Mouse (Mus musculus) CH12.LX (cell line): Measurements from ENCODE around the gene Ghrl. TPM values are rescaled to one million over a fixed set of nuclear protein-coding genes. Genes with fewer than 3 reads are reported as not detected.
"Not testable (repeated sequence)": the region's sequence is repeated elsewhere in the genome, so short reads cannot be mapped to it uniquely, and the experiment has no call there.

Source experiments
- DNase-seq: peaks from one replicate; pipeline ENCODE4 v3.0.0-alpha.2; 2013; ENCODE audit errors: extremely low read depth
- H3K27ac ChIP-seq: 2 replicates; pipeline ENCODE4 v1.5.1; 2012; ENCODE audit warnings: low read depth, mild to moderate bottlenecking, control low read depth, moderate library complexity; ENCODE audit not compliant: insufficient read depth
- H3K27me3 ChIP-seq: replicated peaks from 2 replicates; pipeline ENCODE3; 2012; ENCODE audit warnings: inconsistent platforms
- H3K36me3 ChIP-seq, 2 experiments: replicated peaks in 1 of 2; 2 replicates each; pipeline versions ENCODE3 to v1.6.1; 2012; ENCODE audit warnings: inconsistent platforms in 1 of 2, low read length in 1 of 2, mild to moderate bottlenecking in 1 of 2, mixed read lengths in 1 of 2, moderate library complexity in 1 of 2; ENCODE audit not compliant: control insufficient read depth in 1 of 2, insufficient read depth in 1 of 2
- H3K4me1 ChIP-seq, 2 experiments: 2 replicates each; pipeline ENCODE4 v1.6.1; 2012; ENCODE audit warnings: inconsistent platforms in 1 of 2, moderate library complexity in 1 of 2; ENCODE audit not compliant: insufficient read depth in 2 of 2, control insufficient read depth in 1 of 2
- H3K4me2 ChIP-seq: 2 replicates; pipeline ENCODE4 v1.6.1; 2012; ENCODE audit warnings: low read depth, mild to moderate bottlenecking, control low read depth; ENCODE audit not compliant: poor library complexity, insufficient read depth, severe bottlenecking
- H3K4me3 ChIP-seq, 3 experiments: fragments of 150-350 bp in 1 of 3; sonication (generic) in 1 of 3; replicated peaks in 1 of 3; 2 replicates each; pipeline versions ENCODE3 to v1.5.1; 2011 to 2012; ENCODE audit warnings: low read depth in 2 of 3, low read length in 2 of 3, mild to moderate bottlenecking in 2 of 3, moderate library complexity in 2 of 3, control low read depth in 1 of 3, improper control_type of control experiment in 1 of 3, inconsistent platforms in 1 of 3, mixed read lengths in 1 of 3; ENCODE audit not compliant: poor library complexity in 1 of 3
- H3K79me2 ChIP-seq: replicated peaks from 2 replicates; pipeline ENCODE4 v1.6.1; 2012; ENCODE audit warnings: mild to moderate bottlenecking, moderate library complexity; ENCODE audit not compliant: control insufficient read depth, poor library complexity, insufficient read depth, severe bottlenecking; ENCODE audit errors: extremely low read depth
- H3K9ac ChIP-seq: 2 replicates; pipeline ENCODE4 v1.6.1; 2012; ENCODE audit warnings: low read depth, mild to moderate bottlenecking, control low read depth, moderate library complexity; ENCODE audit not compliant: insufficient read depth
- H3K9me3 ChIP-seq: replicated peaks from 2 replicates; pipeline ENCODE3; 2012; ENCODE audit warnings: low read length, inconsistent platforms, mixed read lengths
- CHD2 ChIP-seq: IDR thresholded peaks from 2 replicates; pipeline ENCODE4 v1.6.1; 2011; ENCODE audit warnings: low read length, improper control_type of control experiment
- HCFC1 ChIP-seq: IDR thresholded peaks from 2 replicates; pipeline ENCODE4 v1.6.1; 2012; ENCODE audit warnings: low read depth, mild to moderate bottlenecking, inconsistent platforms, low read length, improper control_type of control experiment
- MAX ChIP-seq: IDR thresholded peaks from 2 replicates; pipeline ENCODE4 v1.6.1; 2011; ENCODE audit warnings: low read length, improper control_type of control experiment
- MXI1 ChIP-seq: IDR thresholded peaks from 2 replicates; pipeline ENCODE4 v1.6.1; 2011; ENCODE audit warnings: mild to moderate bottlenecking, low read depth, low read length, improper control_type of control experiment
- MYC ChIP-seq: IDR thresholded peaks from 2 replicates; pipeline ENCODE4 v1.6.1; 2011; ENCODE audit warnings: low read depth, mild to moderate bottlenecking, improper control_type of control experiment, low read length
- NELFE ChIP-seq: IDR thresholded peaks from 2 replicates; pipeline ENCODE4 v1.6.1; 2011; ENCODE audit warnings: low read depth, low read length, improper control_type of control experiment
- SMC3 ChIP-seq: IDR thresholded peaks from 2 replicates; pipeline ENCODE4 v1.6.1; 2011; ENCODE audit warnings: low read depth, low read length, improper control_type of control experiment
- UBTF ChIP-seq: IDR thresholded peaks from 2 replicates; pipeline ENCODE4 v1.6.1; 2012; ENCODE audit warnings: low read depth, mild to moderate bottlenecking, inconsistent platforms, low read length, improper control_type of control experiment, moderate library complexity
- ZNF384 ChIP-seq: IDR thresholded peaks from 2 replicates; pipeline ENCODE4 v1.6.1; 2012; ENCODE audit warnings: low read depth, low read length, improper control_type of control experiment, inconsistent platforms
- dilution Hi-C: fragments of 300-500 bp; cut with MboI; formaldehyde crosslinking; loops from 2 replicates; pipeline ENCODE4 v1.14.3; 2020; ENCODE audit warnings: low sequenced_read_pairs; ENCODE audit not compliant: extremely low pct_unique_long_range_greater_than_20kb, extremely low pct_ligation_motif_present
- in situ Hi-C: fragments of 300-500 bp; cut with MboI; formaldehyde crosslinking; loops from 3 replicates; pipeline ENCODE4 v1.14.3; 2019; ENCODE audit warnings: low sequenced_read_pairs, low pct_ligation_motif_present, low pct_unique_long_range_greater_than_20kb, mixed read lengths
- polyA plus RNA-seq: library from polyadenylated mRNA; unstranded; fragments of >175 nt; gene quantifications from 2 replicates; pipeline ENCODE4 v1.2.1, GENCODE M21; 2012; ENCODE audit warnings: low read depth; ENCODE audit not compliant: insufficient read length
- total RNA-seq, 2 experiments: library from RNA; depleted of rRNA; stranded (reverse); fragments of 300-350 nt in 1 of 2; fragments of >200 nt in 1 of 2; gene quantifications; 2 replicates each; pipeline ENCODE4 v1.2.3; 2012 to 2014

Gene Ghrl
- total and polyA plus RNA-seq, 3 experiments: 2.6 TPM; not detected in 2

GRCm38 (mm10) chr6:113713389-113713788 lies 6.3 kb downstream of the Ghrl start:
- H3K4me3 ChIP-seq, DNase-seq, H3K9me3 ChIP-seq, dilution Hi-C loops, H3K9ac ChIP-seq, H3K27ac ChIP-seq, H3K27me3 ChIP-seq, in situ Hi-C loops, H3K4me2 ChIP-seq, H3K79me2 ChIP-seq: not testable (repeated sequence)
- H3K4me1 ChIP-seq: peaks cover 11 to 33% of the 10 kb centered on the region in 2 experiments
- H3K36me3 ChIP-seq: peaks cover 80 to 95% of the 10 kb centered on the region in 2 experiments
- TF ChIP-seq ZNF384: peak; percentile 65

GRCm38 (mm10) chr6:113712718-113713117 lies 7.0 kb downstream of the Ghrl start:
- no peak for TF ChIP-seq CHD2
- TF ChIP-seq SMC3: no peak
- in situ Hi-C loops: no loop called here
- Histone ChIP-seq H3K79me2 (no peaks in the 10 kb centered on the region; the same call in 1 of the 2 replicates), H3K9me3 (no peaks in the 10 kb centered on the region), H3K27ac (no peak overlapping the region), H3K36me3 (peaks cover 79 to 95% of the 10 kb centered on the region in 2 experiments), H3K9ac (no peak overlapping the region), H3K4me1 (peaks cover 11 to 33% of the 10 kb centered on the region in 2 experiments), H3K4me2 (no peak overlapping the region), H3K27me3 (no peaks in the 10 kb centered on the region), H3K4me3 (no peak overlapping the region)
- dilution Hi-C loops: no loop called here
- no peak for DNase-seq

- peaks cover 50% of the 10 kb centered on the region for H3K79me2 ChIP-seq
- H3K27me3 ChIP-seq: no peaks in the 10 kb centered on the region
- TF ChIP-seq MYC (0 out of 2 replicates have a peak, but pooled peaks have one; percentile 48), NELFE (no peak), HCFC1 (no peak), MXI1 (peak; percentile 89), SMC3 (no peak), UBTF (peak; percentile 13; the same call in 1 of the 2 replicates), MAX (peak; percentile 66)
- in situ Hi-C loops: no loop called here
- DNase-seq: no peak
- peak overlapping the region; percentile 75 for H3K27ac ChIP-seq
- peak overlapping the region; percentile 82 to 97 (median 96) for H3K4me3 ChIP-seq
- peak overlapping the region; percentile 93 for H3K4me2 ChIP-seq
- dilution Hi-C loops: no loop called here
- no peaks in the 10 kb centered on the region for H3K9me3 ChIP-seq
- H3K4me1 ChIP-seq: peaks cover 18 to 56% of the 10 kb centered on the region in 2 experiments; a peak in 3 of 4 replicates
- H3K36me3 ChIP-seq: peaks cover 36 to 55% of the 10 kb centered on the region in 2 experiments
- H3K9ac ChIP-seq: peak overlapping the region; percentile 92
These were observed 22.2 kb downstream of the Ghrl start for GRCm38 (mm10) chr6:113697222-113698205.
